Mouse (Mus musculus) brain, embryonic 14.5 days (tissue): Measurements from ENCODE around the gene Wrb.

ENCODE experiments used
- CTCF ChIP-seq: fragments of 200-500 bp; IDR thresholded peaks from 2 replicates; pipeline ENCODE4 v1.5.1; 2012; ENCODE audit warnings: inconsistent platforms, mild to moderate bottlenecking, moderate library complexity, borderline replicate concordance; ENCODE audit not compliant: insufficient read depth, insufficient read length; ENCODE audit errors: extremely low read depth
- POLR2A ChIP-seq: fragments of 200-500 bp; IDR thresholded peaks from 2 replicates; pipeline ENCODE4 v1.6.1; 2012; ENCODE audit warnings: mild to moderate bottlenecking, inconsistent platforms, borderline replicate concordance; ENCODE audit not compliant: poor library complexity, insufficient read depth, insufficient read length, severe bottlenecking; ENCODE audit errors: extremely low read depth

- TF ChIP-seq CTCF (no peak), POLR2A (no peak)
These were observed 34.4 kb upstream of the Wrb start for GRCm38 (mm10) chr16:96110655-96111345.
